Mouse (Mus musculus) erythroblast, embryonic 14.5 days (primary cell): Measurements from ENCODE around the gene Snx14.

ENCODE experiments used
- GATA1 ChIP-seq: IDR thresholded peaks from 2 replicates; pipeline ENCODE4 v1.6.1; 2012; ENCODE audit warnings: low read length, inconsistent platforms, mixed read lengths
- TAL1 ChIP-seq: IDR thresholded peaks from 3 replicates; pipeline ENCODE4 v1.6.1; 2012; ENCODE audit warnings: low read length, inconsistent platforms, mixed read lengths

- TF ChIP-seq GATA1 (no peak), TAL1 (no peak)
Measured at GRCm38 (mm10) chr9:88366819-88367218, 71.9 kb downstream of the Snx14 start.
